Mouse (Mus musculus) liver, postnatal 0 days (tissue): ENCODE data around the gene Fgf12. TPM values are rescaled to one million over a fixed set of nuclear protein-coding genes. Genes with fewer than 3 reads are reported as not detected.

Experiments used
- ATAC-seq: fragments of 200-750 bp; cut with Nextera tagmentation; 2 replicates; pipeline ENCODE4 v1.8.0; 2017; ENCODE audit warnings: mild to moderate bottlenecking, moderate library complexity
- DNase-seq: peaks from one replicate; pipeline ENCODE4 v3.0.0-alpha.2; 2016
- H3K27ac ChIP-seq: fragments of 300-500 bp; sonication (generic); 2 replicates; pipeline ENCODE4 v1.5.1; 2014; ENCODE audit warnings: antibody characterized with exemption, moderate library complexity, mild to moderate bottlenecking, low read depth
- H3K27me3 ChIP-seq: fragments of 300-500 bp; sonication (generic); 2 replicates; pipeline ENCODE4 v1.6.1; 2014; ENCODE audit warnings: low read length, control low read depth, mixed read lengths; ENCODE audit not compliant: insufficient read depth
- H3K36me3 ChIP-seq: fragments of 300-500 bp; sonication (generic); replicated peaks from 2 replicates; pipeline ENCODE4 v1.6.1; 2014; ENCODE audit warnings: mild to moderate bottlenecking, control low read depth, low read length, moderate library complexity, mixed read lengths; ENCODE audit not compliant: insufficient read depth
- H3K4me1 ChIP-seq: fragments of 300-500 bp; sonication (generic); 2 replicates; pipeline ENCODE4 v1.6.1; 2014; ENCODE audit warnings: antibody characterized with exemption, mild to moderate bottlenecking, control low read depth; ENCODE audit not compliant: insufficient read depth
- H3K4me2 ChIP-seq: fragments of 300-500 bp; sonication (generic); 2 replicates; pipeline ENCODE4 v1.6.1; 2014; ENCODE audit warnings: low read depth, mild to moderate bottlenecking, low read length, moderate library complexity, mixed read lengths
- H3K4me3 ChIP-seq: fragments of 300-500 bp; sonication (generic); 2 replicates; pipeline ENCODE4 v1.5.1; 2014; ENCODE audit warnings: low read depth, low read length
- H3K9ac ChIP-seq: fragments of 300-500 bp; sonication (generic); replicated peaks from 2 replicates; pipeline ENCODE4 v1.6.1; 2014; ENCODE audit warnings: mild to moderate bottlenecking, moderate library complexity
- H3K9me3 ChIP-seq: fragments of 300-500 bp; sonication (generic); 2 replicates; pipeline ENCODE4 v1.6.1; 2016; ENCODE audit warnings: mild to moderate bottlenecking, control low read depth, low read length, mixed read lengths
- CTCF ChIP-seq: sonication (generic); IDR thresholded peaks from 2 replicates; pipeline ENCODE4 v1.5.1; 2016; ENCODE audit warnings: antibody characterized with exemption, low read depth
- EP300 ChIP-seq: IDR thresholded peaks from 2 replicates; pipeline ENCODE4 v1.6.1; 2016; ENCODE audit warnings: antibody characterized with exemption, low read depth, mild to moderate bottlenecking
- WGBS: fragments of 180-500 bp; shearing (Covaris S2); extraction: QIAGEN DNeasy Blood & Tissue Kit; methylation state at CpG from one replicate; pipeline ENCODE4 v1.1.7; 2014; ENCODE audit not compliant: insufficient replicate concordance; 5-methylcytosine and 5-hydroxymethylcytosine counted together
- polyA plus RNA-seq: library from polyadenylated mRNA; unstranded; fragments of >200 nt; fragmentation: Nextera tagmentation; extraction: Ambion mirVana; gene quantifications from 2 replicates; pipeline ENCODE4 v1.2.1, GENCODE M21; 2015

Gene Fgf12
- polyA plus RNA-seq, 1 experiment from 2014 or later: 0.04 TPM

- H3K9ac ChIP-seq: no peak overlapping the region
- no peak overlapping the region for H3K4me3 ChIP-seq
- no peaks in the 10 kb centered on the region for H3K9me3 ChIP-seq
- TF ChIP-seq EP300 (no peak), CTCF (no peak)
- H3K27me3 ChIP-seq: no peaks in the 10 kb centered on the region
- WGBS: 55% methylated on average over 4 of the region's 4 CpGs
- DNase-seq (no peak), ATAC-seq (no peak)
- no peaks in the 10 kb centered on the region for H3K36me3 ChIP-seq
- H3K27ac ChIP-seq: no peak overlapping the region
- H3K4me2 ChIP-seq: no peak overlapping the region
- no peaks in the 10 kb centered on the region for H3K4me1 ChIP-seq
These were observed 463.1 kb downstream of the Fgf12 start for GRCm38 (mm10) chr16:28289689-28290330.

GRCm38 (mm10) chr16:28257904-28258303, 495.0 kb downstream of the Fgf12 start:
- DNase-seq (no peak), ATAC-seq (no peak)
- Histone ChIP-seq H3K27me3 (no peaks in the 10 kb centered on the region), H3K4me2 (no peak overlapping the region), H3K27ac (no peak overlapping the region), H3K9ac (no peak overlapping the region), H3K4me3 (no peak overlapping the region), H3K9me3 (no peaks in the 10 kb centered on the region), H3K4me1 (no peaks in the 10 kb centered on the region), H3K36me3 (no peaks in the 10 kb centered on the region)
- 69% methylated on average over 5 of the region's 5 CpGs for WGBS
- no peak for TF ChIP-seq EP300
- TF ChIP-seq CTCF: no peak

GRCm38 (mm10) chr16:28254303-28254702, 498.6 kb downstream of the Fgf12 start:
- no peak overlapping the region for H3K9ac ChIP-seq
- no peak overlapping the region for H3K27ac ChIP-seq
- no peaks in the 10 kb centered on the region for H3K9me3 ChIP-seq
- DNase-seq (no peak), ATAC-seq (no peak)
- H3K36me3 ChIP-seq: no peaks in the 10 kb centered on the region
- no peaks in the 10 kb centered on the region for H3K4me1 ChIP-seq
- H3K27me3 ChIP-seq: no peaks in the 10 kb centered on the region
- H3K4me3 ChIP-seq: no peak overlapping the region
- WGBS: 74% methylated on average over 4 of the region's 4 CpGs
- no peak overlapping the region for H3K4me2 ChIP-seq
- TF ChIP-seq CTCF: no peak
- no peak for TF ChIP-seq EP300

DNA sequence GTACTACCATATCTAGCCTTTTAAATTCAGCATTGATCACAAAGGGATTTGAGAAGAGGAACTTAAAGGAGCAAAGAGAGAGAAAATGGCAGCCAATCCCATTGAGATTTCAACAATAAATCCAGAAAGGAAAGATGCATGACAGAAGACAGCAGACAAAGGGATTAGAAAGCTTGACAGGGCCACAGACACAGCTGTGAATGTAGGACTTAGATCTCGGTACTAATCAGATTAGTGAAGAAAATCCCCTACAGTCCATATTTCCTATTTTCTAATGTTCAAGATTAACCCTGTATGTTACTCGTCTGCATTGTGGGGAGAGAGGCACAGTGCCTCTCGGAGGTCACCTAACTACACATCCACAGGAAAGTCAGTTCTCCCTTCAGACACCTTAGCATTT, 500.9 kb downstream of the Fgf12 start:
- TF ChIP-seq CTCF (no peak), EP300 (no peak)
- no peaks in the 10 kb centered on the region for H3K27me3 ChIP-seq
- no peaks in the 10 kb centered on the region for H3K9me3 ChIP-seq
- no peak overlapping the region for H3K27ac ChIP-seq
- DNase-seq: no peak
- H3K4me3 ChIP-seq: no peak overlapping the region
- H3K9ac ChIP-seq: no peak overlapping the region
- no peak overlapping the region for H3K4me2 ChIP-seq
- H3K36me3 ChIP-seq: no peaks in the 10 kb centered on the region
- no peak for ATAC-seq
- no peaks in the 10 kb centered on the region for H3K4me1 ChIP-seq
- WGBS: 65% methylated on average over 3 of the region's 3 CpGs

GRCm38 (mm10) chr16:28242867-28243649, 509.8 kb downstream of the Fgf12 start:
- H3K4me3 ChIP-seq: no peak overlapping the region
- no peaks in the 10 kb centered on the region for H3K9me3 ChIP-seq
- DNase-seq (no peak), ATAC-seq (no peak)
- no peak overlapping the region for H3K4me2 ChIP-seq
- no peak overlapping the region for H3K27ac ChIP-seq
- 66% methylated on average over 3 of the region's 3 CpGs for WGBS
- no peaks in the 10 kb centered on the region for H3K27me3 ChIP-seq
- no peaks in the 10 kb centered on the region for H3K36me3 ChIP-seq
- H3K9ac ChIP-seq: no peak overlapping the region
- no peaks in the 10 kb centered on the region for H3K4me1 ChIP-seq
- TF ChIP-seq CTCF (no peak), EP300 (no peak)

DNA sequence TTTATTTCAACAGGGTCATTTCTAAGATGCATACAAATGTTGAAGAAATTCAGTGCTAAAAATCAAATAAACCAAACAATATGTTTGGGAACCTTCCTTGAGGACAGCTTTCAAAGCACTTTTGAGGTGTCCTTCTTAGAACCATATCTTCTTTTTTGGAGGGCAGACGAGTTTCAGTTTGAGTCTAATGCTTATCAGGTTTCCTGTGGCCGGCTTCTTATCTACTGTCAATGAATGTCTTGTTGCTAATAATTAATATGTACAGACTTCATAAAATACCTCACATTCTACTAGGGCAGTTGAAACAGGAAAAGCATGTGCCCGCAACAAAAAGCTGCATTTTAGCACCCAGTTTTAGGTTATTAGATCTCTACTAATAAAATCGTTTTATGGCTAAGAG, 513.5 kb downstream of the Fgf12 start:
- H3K9ac ChIP-seq: no peak overlapping the region
- no peak overlapping the region for H3K4me3 ChIP-seq
- no peak overlapping the region for H3K4me2 ChIP-seq
- H3K36me3 ChIP-seq: no peaks in the 10 kb centered on the region
- DNase-seq (no peak), ATAC-seq (no peak)
- H3K27ac ChIP-seq: no peak overlapping the region
- TF ChIP-seq CTCF (no peak), EP300 (peak; percentile 40; the same call in 1 of the 2 replicates)
- no peaks in the 10 kb centered on the region for H3K27me3 ChIP-seq
- WGBS: 35% methylated on average over 4 of the region's 4 CpGs
- no peaks in the 10 kb centered on the region for H3K9me3 ChIP-seq
- no peaks in the 10 kb centered on the region for H3K4me1 ChIP-seq
